Mouse (Mus musculus): ENCODE data around the gene Pdzd4.

- TF ChIP-seq CTCF (IDR thresholded peaks at IDR 0.05; ENCODE audit: extremely low read depth, insufficient read depth, insufficient read length, insufficient replicate concordance) (no peak), POLR2A (IDR thresholded peaks at IDR 0.05; ENCODE audit: low read depth, low read length) (no peak)
These were observed 75.8 kb downstream of the Pdzd4 start for GRCm38 (mm10) chrX:73748977-73749376.

Measured in spleen, adult 2 months (tissue).